Comparison of ENCODE assay signal across 20 mouse cellular contexts in genomic region chr4:125261547-125261946, GRCm38 (mm10).
DNase-seq lines count a peak whose midpoint lies in the region; ATAC-seq and TF ChIP-seq lines count a peak whose summit lies in the region.
"Had no signal": no experiment of that assay in that cellular context is flagged by ENCODE, and none has a peak within 500 bp of the region (broad histone marks: within the 10 kb centered on the region; RNA-seq: fewer than 3 reads in every experiment).

No protein-coding gene starts in this region.

- no peak for TF ChIP-seq CTCF in brain, embryonic 14.5 days (IDR thresholded peaks at IDR 0.05; ENCODE audit: borderline replicate concordance, extremely low read depth, insufficient read depth, insufficient read length)

- DNase-seq in frontal cortex, postnatal 14 days (ENCODE audit: low spot score in 2 of 2): no peak
- peak; percentile 73 for DNase-seq in midbrain, embryonic 11.5 days (ENCODE audit: low spot score, missing footprints)
- no peak for DNase-seq in midbrain, embryonic 14.5 days
- peak; percentile 59 for DNase-seq in brain, embryonic 14.5 days (ENCODE audit: low read depth)
- peak; percentile 68 for DNase-seq in layer of hippocampus, adult 9-11 months
- DNase-seq in cerebellum, adult 9-10 months: no peak
- DNase-seq: adrenal gland, postnatal 10 days; cerebellum, adult 18-20 months; gastrocnemius, postnatal 25 days; lung, postnatal 14 days; retina, postnatal 1 day; thymus, postnatal 25 days had no signal

- WGBS in midbrain, embryonic 11.5 days: 43% methylated on average over 8 of the region's 8 CpGs
- 25% methylated on average over 8 of the region's 8 CpGs for WGBS in midbrain, embryonic 14.5 days

- peaks cover 16% of the 10 kb centered on the region for H3K4me1 ChIP-seq in midbrain, embryonic 11.5 days (ENCODE audit: control insufficient read depth, insufficient read depth, low read length)
- H3K4me1 ChIP-seq in midbrain, embryonic 14.5 days (ENCODE audit: control insufficient read depth, insufficient read depth, low read length): peaks cover 30% of the 10 kb centered on the region
- H3K4me1 ChIP-seq: embryonic facial prominence, embryonic 13.5 days; intestine, embryonic 15.5 days; kidney, embryonic 15.5 days; limb, embryonic 13.5 days had no signal

- no peak for TF ChIP-seq POLR2A in brain, embryonic 14.5 days (IDR thresholded peaks at IDR 0.05; ENCODE audit: borderline replicate concordance, extremely low read depth, insufficient read depth, insufficient read length, poor library complexity, severe bottlenecking)

- no peaks in the 10 kb centered on the region for H3K9me3 ChIP-seq in midbrain, embryonic 11.5 days (ENCODE audit: control insufficient read depth, low read length)
- H3K9me3 ChIP-seq in midbrain, embryonic 14.5 days (ENCODE audit: control insufficient read depth, low read length): no peaks in the 10 kb centered on the region
- H3K9me3 ChIP-seq: embryonic facial prominence, embryonic 13.5 days; hindbrain, embryonic 13.5 days; intestine, embryonic 15.5 days; kidney, embryonic 15.5 days; limb, embryonic 13.5 days had no signal

- peak; percentile 62 for ATAC-seq in frontal cortex, adult (ENCODE audit: low TSS enrichment)
- no peak for ATAC-seq in midbrain, embryonic 11.5 days (ENCODE audit: low FRiP score)
- no peak for ATAC-seq in midbrain, embryonic 14.5 days (ENCODE audit: low FRiP score, low TSS enrichment)
- ATAC-seq in megakaryocyte, adult 5-6 weeks (ENCODE audit: poor library complexity, severe bottlenecking): no peak
- ATAC-seq: intestine, embryonic 15.5 days had no signal

- H3K4me2 ChIP-seq in midbrain, embryonic 11.5 days: no peak overlapping the region
- H3K4me2 ChIP-seq in midbrain, embryonic 14.5 days (ENCODE audit: low read length): no peak overlapping the region
- H3K4me2 ChIP-seq: embryonic facial prominence, embryonic 13.5 days; hindbrain, embryonic 13.5 days; intestine, embryonic 15.5 days; kidney, embryonic 15.5 days; limb, embryonic 13.5 days had no signal

- H3K9ac ChIP-seq in midbrain, embryonic 11.5 days (ENCODE audit: low read length): no peak overlapping the region
- H3K9ac ChIP-seq in midbrain, embryonic 14.5 days (replicated peaks; ENCODE audit: low read length): no peak overlapping the region
- H3K9ac ChIP-seq: embryonic facial prominence, embryonic 13.5 days; hindbrain, embryonic 13.5 days; intestine, embryonic 15.5 days; kidney, embryonic 15.5 days; limb, embryonic 13.5 days had no signal

- H3K27ac ChIP-seq in midbrain, embryonic 11.5 days (ENCODE audit: low read depth, low read length): no peak overlapping the region
- H3K27ac ChIP-seq in midbrain, embryonic 14.5 days (replicated peaks; ENCODE audit: low read depth, low read length): no peak overlapping the region
- H3K27ac ChIP-seq: embryonic facial prominence, embryonic 13.5 days; hindbrain, embryonic 13.5 days; intestine, embryonic 15.5 days; kidney, embryonic 15.5 days; limb, embryonic 13.5 days; stomach, postnatal 0 days had no signal

- H3K36me3 ChIP-seq in midbrain, embryonic 11.5 days (ENCODE audit: control insufficient read depth, insufficient read depth, low read length): no peaks in the 10 kb centered on the region
- no peaks in the 10 kb centered on the region for H3K36me3 ChIP-seq in midbrain, embryonic 14.5 days (ENCODE audit: control insufficient read depth, insufficient read depth, low read length)
- H3K36me3 ChIP-seq: embryonic facial prominence, embryonic 13.5 days; hindbrain, embryonic 13.5 days; intestine, embryonic 15.5 days; kidney, embryonic 15.5 days; limb, embryonic 13.5 days had no signal

- no peak overlapping the region for H3K4me3 ChIP-seq in midbrain, embryonic 11.5 days (ENCODE audit: low read depth, low read length)
- no peak overlapping the region for H3K4me3 ChIP-seq in midbrain, embryonic 14.5 days (replicated peaks; ENCODE audit: low read depth, low read length)
- H3K4me3 ChIP-seq: embryonic facial prominence, embryonic 13.5 days; hindbrain, embryonic 13.5 days; intestine, embryonic 15.5 days; kidney, embryonic 15.5 days; limb, embryonic 13.5 days had no signal

- H3K27me3 ChIP-seq in midbrain, embryonic 11.5 days (ENCODE audit: control insufficient read depth, insufficient read depth, low read length): peaks cover 6% of the 10 kb centered on the region; the same call in 1 of the 2 replicates
- H3K27me3 ChIP-seq in midbrain, embryonic 14.5 days (ENCODE audit: control insufficient read depth, insufficient read depth, low read length): no peaks in the 10 kb centered on the region
- H3K27me3 ChIP-seq: intestine, embryonic 15.5 days had no signal

Comparison
In these comparisons a context has a peak if more than half of its experiments do, and no peak if none do; other contexts are left out.
1. DNase-seq: peak in midbrain, embryonic 11.5 days (single experiment), brain, embryonic 14.5 days (single experiment) and layer of hippocampus, adult 9-11 months (single experiment); none in frontal cortex, postnatal 14 days (0 of 2), midbrain, embryonic 14.5 days (single experiment) and cerebellum, adult 9-10 months (single experiment).